Mouse (Mus musculus) midbrain, embryonic 10.5 days (tissue): ENCODE data around the gene Themis3. TPM values are rescaled to one million over a fixed set of nuclear protein-coding genes. Genes with fewer than 3 reads are reported as not detected.

ENCODE experiments used
- polyA plus RNA-seq: library from polyadenylated mRNA; unstranded; fragments of >200 nt; fragmentation: Nextera tagmentation; extraction: Ambion mirVana; gene quantifications from 2 replicates; pipeline ENCODE4 v1.2.1, GENCODE M21; 2016

Themis3 gene
- polyA plus RNA-seq, 1 experiment from 2014 or later = not detected

Other genes starting within 250 kb of the Themis3 start
- 45.9 and 65.2 TPM in 2 replicates for gene Mtcl1, start 144.9 kb downstream of the Themis3 start, polyA plus RNA-seq
- gene Rab12, start 74.9 kb downstream of the Themis3 start, polyA plus RNA-seq = 24.6 and 31.4 TPM in 2 replicates